Mouse (Mus musculus) thymus, adult 2 months (tissue): Measurements from ENCODE around the gene Gabarapl2. TPM values are rescaled to one million over a fixed set of nuclear protein-coding genes. Genes with fewer than 3 reads are reported as not detected.
A peak's percentile ranks its signal among the peaks of the same experiment; 100 is the strongest.

Experiments used
- DNase-seq: peaks from one replicate; pipeline ENCODE4 v3.0.0; 2021
- H3K27ac ChIP-seq: fragments of 200-500 bp; 2 replicates; pipeline ENCODE4 v1.5.1; 2012; ENCODE audit warnings: low read length, control low read depth; ENCODE audit not compliant: control insufficient read depth, insufficient read depth
- H3K27me3 ChIP-seq: fragments of 200-500 bp; 2 replicates; pipeline ENCODE4 v1.6.1; 2012; ENCODE audit warnings: mild to moderate bottlenecking, low read length, moderate library complexity, mixed read lengths; ENCODE audit not compliant: control insufficient read depth, insufficient read depth
- H3K36me3 ChIP-seq: fragments of 200-500 bp; 2 replicates; pipeline ENCODE4 v1.6.1; 2012; ENCODE audit warnings: mild to moderate bottlenecking, low read length, moderate library complexity; ENCODE audit not compliant: control insufficient read depth, insufficient read depth
- H3K4me1 ChIP-seq: fragments of 200-500 bp; replicated peaks from 2 replicates; pipeline ENCODE4 v1.6.1; 2012; ENCODE audit warnings: low read length; ENCODE audit not compliant: control insufficient read depth, insufficient read depth
- H3K4me3 ChIP-seq: fragments of 200-500 bp; 2 replicates; pipeline ENCODE4 v1.5.1; 2012; ENCODE audit warnings: mild to moderate bottlenecking, low read length, control low read depth, moderate library complexity; ENCODE audit not compliant: control insufficient read depth, insufficient read depth
- CTCF ChIP-seq: fragments of 200-500 bp; IDR thresholded peaks from 2 replicates; pipeline ENCODE4 v1.5.1; 2012; ENCODE audit warnings: mild to moderate bottlenecking, control low read depth, low read length, moderate library complexity, borderline replicate concordance; ENCODE audit not compliant: control insufficient read depth, poor library complexity, insufficient read depth; ENCODE audit errors: extremely low read depth
- POLR2A ChIP-seq: fragments of 200-500 bp; IDR thresholded peaks from 2 replicates; pipeline ENCODE4 v1.6.1; 2012; ENCODE audit warnings: mild to moderate bottlenecking, low read length, control low read depth, moderate library complexity; ENCODE audit not compliant: control insufficient read depth, poor library complexity, insufficient read depth; ENCODE audit errors: extremely low read depth
- WGBS: fragments of 180-500 bp; shearing (Covaris S2); methylation state at CpG from one replicate; pipeline ENCODE4 v1.1.7; 2018; 5-methylcytosine and 5-hydroxymethylcytosine counted together
- polyA plus RNA-seq: library from polyadenylated mRNA; depleted of rRNA; stranded (reverse); fragments of >200 nt; gene quantifications from 2 replicates; pipeline ENCODE4 v1.2.3, GENCODE M21; 2012

Gene Gabarapl2
- polyA plus RNA-seq, 1 experiment, result 45.3 TPM

DNA sequence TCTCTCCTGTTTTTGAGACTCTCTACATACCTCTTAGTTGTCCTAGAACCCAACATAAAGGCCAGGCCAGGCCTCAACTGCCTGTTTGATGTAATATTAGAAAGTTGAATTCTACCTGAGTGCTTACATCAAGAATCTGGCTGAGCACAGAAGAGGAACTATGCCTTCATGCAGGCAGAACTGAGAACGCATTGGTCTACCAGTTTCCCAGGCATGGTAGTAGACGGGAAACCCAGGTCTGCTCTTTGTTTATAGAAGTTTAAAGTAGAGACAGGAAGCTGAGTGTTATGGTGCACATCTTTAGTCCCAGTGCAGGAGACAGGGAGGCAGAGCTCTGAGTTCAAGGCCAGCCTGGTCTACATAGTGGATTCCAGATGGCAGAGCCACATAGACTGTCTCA lies 6.6 kb downstream of the Gabarapl2 start:
- H3K4me1 ChIP-seq, result peaks cover 1% of the 10 kb centered on the region; the same call in 1 of the 2 replicates
- 78% methylated on average over 2 of the region's 2 CpGs for WGBS
- no peak overlapping the region for H3K4me3 ChIP-seq
- H3K27me3 ChIP-seq, result no peaks in the 10 kb centered on the region
- no peak for TF ChIP-seq CTCF
- TF ChIP-seq POLR2A, result no peak
- DNase-seq, result no peak
- peaks cover 32% of the 10 kb centered on the region for H3K36me3 ChIP-seq
- H3K27ac ChIP-seq, result no peak overlapping the region

- H3K36me3 ChIP-seq, result peaks cover 35% of the 10 kb centered on the region
- 96% methylated on average over 8 of the region's 8 CpGs for WGBS
- H3K27ac ChIP-seq, result no peak overlapping the region
Observed at GRCm38 (mm10) chr8:111947954-111948353, 7.5 kb downstream of the Gabarapl2 start.

GRCm38 (mm10) chr8:111950846-111951245 lies 10.3 kb downstream of the Gabarapl2 start:
- no peak for DNase-seq
- no peak overlapping the region for H3K27ac ChIP-seq
- H3K4me1 ChIP-seq, result peaks cover 9% of the 10 kb centered on the region
- H3K4me3 ChIP-seq, result no peak overlapping the region
- H3K36me3 ChIP-seq, result peaks cover 26% of the 10 kb centered on the region
- 95% methylated on average over 3 of the region's 3 CpGs for WGBS
- no peak for TF ChIP-seq POLR2A
- no peak for TF ChIP-seq CTCF
- no peaks in the 10 kb centered on the region for H3K27me3 ChIP-seq

More at GRCm38 (mm10) chr8:111947954-111948353, 7.5 kb downstream of the Gabarapl2 start:
- no peaks in the 10 kb centered on the region for H3K27me3 ChIP-seq
- H3K4me3 ChIP-seq, result no peak overlapping the region
- DNase-seq, result no peak
- H3K4me1 ChIP-seq, result no peaks in the 10 kb centered on the region
- TF ChIP-seq CTCF (no peak), POLR2A (no peak)

- H3K27me3 ChIP-seq, result no peaks in the 10 kb centered on the region
- peaks cover 13% of the 10 kb centered on the region for H3K4me1 ChIP-seq
- TF ChIP-seq CTCF (no peak), POLR2A (no peak)
- H3K4me3 ChIP-seq, result no peak overlapping the region
- 97% methylated on average over 7 of the region's 7 CpGs for WGBS
- no peak overlapping the region for H3K27ac ChIP-seq
- peaks cover 26% of the 10 kb centered on the region for H3K36me3 ChIP-seq
- DNase-seq, result no peak
Observed at GRCm38 (mm10) chr8:111951317-111951716, 10.8 kb downstream of the Gabarapl2 start.

DNA sequence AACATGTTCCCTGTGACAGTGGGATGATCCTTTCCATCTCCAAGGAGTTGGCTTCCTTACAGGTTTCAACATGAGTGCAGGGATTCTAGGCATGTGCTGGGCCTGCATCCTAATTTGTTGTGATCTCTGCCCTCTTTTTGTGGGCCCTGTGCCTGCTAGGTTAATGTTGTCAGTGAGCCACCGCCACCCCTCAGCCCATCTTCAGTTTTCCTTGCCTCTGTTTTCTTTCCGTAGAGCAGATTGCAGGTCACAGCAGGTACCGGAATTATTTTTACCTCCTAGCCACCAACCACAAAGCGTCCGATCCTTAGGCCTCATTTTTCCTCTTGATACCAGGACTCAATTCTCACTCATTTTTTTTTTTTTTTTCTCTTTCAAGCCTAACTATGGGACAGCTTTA lies 11.4 kb downstream of the Gabarapl2 start:
- DNase-seq, result no peak
- TF ChIP-seq POLR2A, result no peak
- peaks cover 13% of the 10 kb centered on the region for H3K4me1 ChIP-seq
- H3K27ac ChIP-seq, result no peak overlapping the region
- H3K4me3 ChIP-seq, result no peak overlapping the region
- WGBS, result 96% methylated on average over 5 of the region's 5 CpGs
- H3K27me3 ChIP-seq, result no peaks in the 10 kb centered on the region
- H3K36me3 ChIP-seq, result peaks cover 24% of the 10 kb centered on the region

- Histone ChIP-seq H3K27ac (peak overlapping the region; percentile 46), H3K27me3 (no peaks in the 10 kb centered on the region), H3K36me3 (peaks cover 12% of the 10 kb centered on the region), H3K4me3 (no peak overlapping the region), H3K4me1 (peaks cover 13% of the 10 kb centered on the region)
- 4% methylated on average over 4 of the region's 4 CpGs for WGBS
- no peak for DNase-seq
- TF ChIP-seq POLR2A, result no peak
- TF ChIP-seq CTCF, result no peak
Observed at GRCm38 (mm10) chr8:111954844-111955594, 14.5 kb downstream of the Gabarapl2 start.

DNA sequence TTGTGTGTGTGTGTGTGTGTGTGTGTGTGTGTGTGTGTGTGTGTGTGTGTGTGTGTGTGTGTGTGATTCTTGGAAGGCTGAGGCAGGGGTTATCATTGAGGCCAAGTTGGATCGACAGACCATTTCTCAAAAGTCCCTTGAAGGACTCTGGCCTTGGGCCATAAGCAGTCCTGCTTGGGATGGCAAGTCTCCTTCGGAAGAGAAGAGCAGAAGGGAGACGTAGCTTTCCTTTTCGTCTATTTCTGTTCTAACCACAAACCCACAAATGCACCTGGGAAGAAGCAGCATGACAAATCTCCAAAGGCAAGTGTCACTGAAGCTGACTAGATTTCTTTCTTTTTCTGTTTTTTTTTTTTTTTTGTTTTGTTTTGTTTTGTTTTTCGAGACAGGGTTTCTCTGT lies 15.4 kb downstream of the Gabarapl2 start:
- no peak for TF ChIP-seq POLR2A
- TF ChIP-seq CTCF, result no peak
- Histone ChIP-seq H3K27me3 (no peaks in the 10 kb centered on the region), H3K27ac (no peak overlapping the region), H3K4me3 (no peak overlapping the region), H3K4me1 (peaks cover 13% of the 10 kb centered on the region), H3K36me3 (peaks cover 12% of the 10 kb centered on the region)
- WGBS, result 3% methylated on average over 5 of the region's 5 CpGs
- no peak for DNase-seq
